Mouse (Mus musculus): ENCODE measurements around the gene Ncam2.

Gene Ncam2

GRCm38 (mm10) chr16:81437091-81437867 lies 236.8 kb downstream of the Ncam2 start:
- no peak for TF ChIP-seq GATA4 (IDR thresholded peaks at IDR 0.05; ENCODE audit: insufficient replicate concordance, low read length)

GRCm38 (mm10) chr16:81437868-81438249 lies 237.4 kb downstream of the Ncam2 start:
- no peak for TF ChIP-seq GATA4 (IDR thresholded peaks at IDR 0.05; ENCODE audit: insufficient replicate concordance, low read length)

DNA sequence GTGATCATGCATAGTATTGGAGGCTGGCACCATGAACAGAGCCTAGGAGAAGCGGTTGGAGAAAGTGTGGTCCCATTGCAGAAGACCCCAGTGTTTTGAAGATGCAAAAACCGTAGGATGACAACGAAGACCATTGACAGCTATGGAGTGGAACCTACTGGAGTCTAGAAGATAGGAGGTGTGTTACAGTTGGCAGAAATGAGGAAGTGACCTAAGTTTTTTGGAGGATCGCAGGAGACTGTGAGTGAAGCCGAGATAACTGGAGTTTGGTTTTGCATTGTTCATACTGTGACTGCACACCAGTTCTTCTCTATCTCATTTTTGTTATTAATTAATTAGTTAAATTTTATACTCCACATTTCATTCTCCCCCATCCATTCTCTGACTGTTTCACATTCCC lies 250.4 kb downstream of the Ncam2 start:
- no peak for TF ChIP-seq GATA4 (IDR thresholded peaks at IDR 0.05; ENCODE audit: insufficient replicate concordance, low read length)

- no peak for TF ChIP-seq GATA4 (IDR thresholded peaks at IDR 0.05; ENCODE audit: insufficient replicate concordance, low read length)
These were observed 252.5 kb downstream of the Ncam2 start for GRCm38 (mm10) chr16:81452988-81453387.

- no peak for TF ChIP-seq GATA4 (IDR thresholded peaks at IDR 0.05; ENCODE audit: insufficient replicate concordance, low read length)
These were observed 254.0 kb downstream of the Ncam2 start for GRCm38 (mm10) chr16:81454472-81454871.

DNA sequence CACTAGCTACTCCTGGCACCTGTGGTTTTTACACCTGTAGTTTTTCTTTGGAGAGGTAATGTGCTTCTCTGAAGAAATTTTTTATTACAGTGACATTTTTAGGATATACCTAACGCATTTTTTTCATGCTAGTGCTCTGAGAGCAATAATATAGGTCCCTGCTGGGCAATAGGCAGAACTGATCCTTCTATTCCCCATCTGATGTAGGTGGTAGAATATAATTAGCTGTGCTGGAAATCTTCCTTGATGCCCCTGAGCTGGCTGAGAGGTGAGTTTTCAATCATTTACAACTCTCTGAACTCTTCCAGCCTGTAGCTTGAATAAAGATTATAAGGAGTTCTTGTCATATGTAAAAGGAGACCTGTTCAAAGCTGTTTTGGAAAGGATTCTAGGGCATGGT lies 272.4 kb downstream of the Ncam2 start:
- TF ChIP-seq GATA4 (IDR thresholded peaks at IDR 0.05; ENCODE audit: insufficient replicate concordance, low read length), result no peak

DNA sequence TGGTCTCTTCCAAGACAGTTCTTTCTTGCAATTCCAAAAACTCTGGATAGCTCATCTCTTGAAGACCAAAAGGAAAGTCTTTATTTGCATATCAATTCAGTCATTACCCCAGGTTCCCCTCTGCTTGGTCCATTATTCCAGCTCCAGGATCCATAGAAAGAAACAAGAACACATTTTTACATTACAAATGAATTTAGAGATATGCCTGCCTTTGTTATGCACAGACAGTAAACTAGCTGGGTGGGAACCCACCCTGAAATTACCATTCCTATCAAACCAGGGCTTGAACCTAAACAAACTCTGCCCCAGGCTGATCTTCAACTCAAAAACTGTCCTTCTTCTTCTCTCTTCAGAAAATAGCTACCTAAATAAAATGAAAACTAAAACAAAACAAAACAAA lies 280.6 kb downstream of the Ncam2 start:
- TF ChIP-seq GATA4 (IDR thresholded peaks at IDR 0.05; ENCODE audit: insufficient replicate concordance, low read length), result no peak

GRCm38 (mm10) chr16:81496111-81496510 lies 295.6 kb downstream of the Ncam2 start:
- no peak for TF ChIP-seq GATA4 (IDR thresholded peaks at IDR 0.05; ENCODE audit: insufficient replicate concordance, low read length)

DNA sequence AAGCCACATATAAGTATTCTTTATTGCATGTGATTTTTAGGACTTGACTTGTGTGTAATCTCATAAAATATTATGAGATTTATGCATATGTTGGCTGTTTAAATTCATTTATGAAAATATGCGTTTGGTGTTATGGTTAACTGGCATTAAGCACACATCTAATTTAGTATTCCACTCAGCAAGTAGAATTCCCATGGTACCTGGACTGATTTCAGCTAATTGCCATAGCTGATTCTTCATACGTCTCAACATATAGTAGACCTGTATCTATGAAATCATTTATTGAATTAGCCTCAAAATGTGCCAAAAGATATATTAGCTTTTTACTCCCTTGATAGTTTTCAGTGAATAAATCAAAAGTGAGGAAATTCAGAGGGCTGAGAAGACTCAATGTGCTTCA lies 302.1 kb downstream of the Ncam2 start:
- TF ChIP-seq GATA4 (IDR thresholded peaks at IDR 0.05; ENCODE audit: insufficient replicate concordance, low read length), result no peak

DNA sequence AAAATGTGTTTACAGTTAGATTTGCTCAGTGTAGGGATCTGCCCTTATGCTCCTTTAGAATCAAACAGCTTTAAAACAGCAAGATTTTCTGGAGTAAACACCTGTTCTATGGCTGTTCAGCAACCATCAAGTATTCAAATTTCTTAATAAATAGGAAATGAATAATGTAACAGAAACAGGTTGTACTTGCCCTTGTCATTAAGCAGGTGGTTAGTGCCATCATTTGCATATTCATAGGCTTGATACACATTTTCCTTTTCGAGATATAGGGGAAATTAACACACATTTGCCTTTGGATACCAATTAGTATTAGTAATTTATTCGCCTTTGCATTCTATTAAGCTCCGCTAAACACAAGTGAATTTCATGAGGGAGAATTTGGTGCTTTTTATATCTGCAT lies 335.7 kb downstream of the Ncam2 start:
- no peak for TF ChIP-seq GATA4 (IDR thresholded peaks at IDR 0.05; ENCODE audit: insufficient replicate concordance, low read length)

- no peak for TF ChIP-seq GATA4 (IDR thresholded peaks at IDR 0.05; ENCODE audit: insufficient replicate concordance, low read length)
These were observed 387.1 kb downstream of the Ncam2 start for GRCm38 (mm10) chr16:81587565-81588107.

- TF ChIP-seq GATA4 (IDR thresholded peaks at IDR 0.05; ENCODE audit: insufficient replicate concordance, low read length), result no peak
These were observed 422.8 kb downstream of the Ncam2 start for GRCm38 (mm10) chr16:81623276-81623675.

DNA sequence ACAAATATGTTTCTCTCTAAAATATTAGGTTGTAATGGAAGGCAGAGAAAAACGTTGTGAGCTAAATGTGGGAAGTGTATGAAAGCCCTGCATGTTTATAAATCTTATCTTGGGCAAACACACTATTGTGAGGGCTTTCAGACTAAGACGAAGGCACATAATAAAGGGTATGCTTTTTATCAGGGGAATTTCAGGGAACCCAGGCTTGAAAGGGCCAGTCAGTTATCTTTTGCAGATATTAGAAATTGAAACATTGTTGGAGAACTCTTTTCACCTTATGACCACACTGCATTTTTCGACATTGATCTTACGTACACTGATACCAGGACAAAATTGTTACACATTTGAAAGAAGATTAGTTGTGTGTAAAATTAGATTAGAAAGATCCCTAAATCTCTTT lies 423.3 kb downstream of the Ncam2 start:
- no peak for TF ChIP-seq GATA4 (IDR thresholded peaks at IDR 0.05; ENCODE audit: insufficient replicate concordance, low read length)

DNA sequence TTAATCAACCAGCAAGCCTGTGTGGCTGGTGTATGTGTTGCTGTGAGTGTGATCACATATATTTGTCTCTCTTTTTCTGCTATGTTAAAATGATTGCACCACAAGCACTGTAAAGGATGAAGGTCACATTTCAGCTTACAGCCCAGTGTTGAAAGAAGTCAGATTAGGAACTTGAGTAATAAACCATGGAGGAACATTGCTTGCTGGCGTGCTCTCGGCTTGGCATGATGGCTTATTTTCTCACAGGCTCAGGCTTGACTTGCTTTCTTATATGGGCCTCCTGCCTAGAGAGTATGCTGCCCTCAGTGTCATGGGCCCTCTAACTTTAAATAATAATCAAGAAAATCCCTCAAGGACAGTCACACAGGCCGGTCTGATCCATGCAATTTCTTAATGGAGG lies 449.8 kb downstream of the Ncam2 start:
- TF ChIP-seq GATA4 (IDR thresholded peaks at IDR 0.05; ENCODE audit: insufficient replicate concordance, low read length), result no peak

DNA sequence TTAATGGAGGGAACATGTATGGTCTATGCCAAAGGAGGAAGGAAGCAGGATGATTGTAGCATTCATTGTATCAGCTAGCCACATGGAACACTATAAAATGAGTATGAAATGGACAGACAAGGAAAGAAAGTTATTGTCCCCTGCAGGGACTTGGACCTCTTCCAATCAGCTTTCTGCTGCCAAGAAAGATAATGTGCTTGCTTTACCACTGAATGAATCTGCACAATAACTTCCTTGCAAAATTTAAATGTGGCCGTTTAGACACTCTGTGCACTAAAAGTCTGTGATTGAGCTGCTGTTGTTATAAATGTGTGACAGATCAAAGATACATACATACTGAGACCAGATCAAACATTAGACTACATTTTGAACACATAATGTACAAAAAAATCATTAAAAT lies 451.1 kb downstream of the Ncam2 start:
- TF ChIP-seq GATA4 (IDR thresholded peaks at IDR 0.05; ENCODE audit: insufficient replicate concordance, low read length), result no peak

DNA sequence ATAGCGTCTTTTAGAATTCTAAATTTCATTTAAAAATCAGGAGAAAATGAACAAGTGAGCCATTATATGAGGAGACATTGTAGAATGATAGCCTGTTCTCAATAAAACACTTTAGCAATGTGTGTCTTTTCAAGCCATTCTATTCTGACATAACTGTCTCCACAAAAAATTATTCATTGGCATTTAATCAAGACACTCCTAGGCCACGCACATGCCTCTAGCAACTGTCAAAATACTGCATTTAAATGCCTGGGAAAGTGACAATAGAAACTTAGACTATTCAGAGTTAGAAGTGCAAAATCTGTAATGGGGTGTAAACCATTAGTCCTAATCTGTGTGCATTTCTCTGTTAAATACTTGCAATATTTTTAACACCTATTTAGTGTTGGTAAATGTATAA lies 456.1 kb downstream of the Ncam2 start:
- no peak for TF ChIP-seq GATA4 (IDR thresholded peaks at IDR 0.05; ENCODE audit: insufficient replicate concordance, low read length)

GRCm38 (mm10) chr16:81673866-81674265 lies 473.4 kb downstream of the Ncam2 start:
- no peak for TF ChIP-seq GATA4 (IDR thresholded peaks at IDR 0.05; ENCODE audit: insufficient replicate concordance, low read length)
